In genomic region chr8:13584652-13585051, GRCm38 (mm10) we compare ENCODE assay signal across 20 mouse cellular contexts. TPM values are rescaled to one million over a fixed set of nuclear protein-coding genes. Genes with fewer than 3 reads are reported as not detected.
"Had no signal": no experiment of that assay in that cellular context is flagged by ENCODE, and none has a peak within 500 bp of the region (broad histone marks: within the 10 kb centered on the region; RNA-seq: fewer than 3 reads in every experiment).

No protein-coding gene starts in this region.

- DNase-seq: liver; liver, embryonic 13.5 days; liver, postnatal 0 days; right cerebral cortex, postnatal 14 days; thymus, adult 2 months; thymus, postnatal 25 days; thymus, postnatal 4 days had no signal

- H3K4me3 ChIP-seq: limb, embryonic 12.5 days; liver, embryonic 13.5 days; liver, embryonic 15.5 days; midbrain, embryonic 13.5 days; midbrain, embryonic 15.5 days; neural tube, embryonic 12.5 days had no signal

- H3K9ac ChIP-seq: limb, embryonic 12.5 days; liver, embryonic 13.5 days; liver, embryonic 15.5 days; liver, postnatal 0 days; midbrain, embryonic 13.5 days; midbrain, embryonic 15.5 days; neural tube, embryonic 12.5 days had no signal

- ATAC-seq: liver, postnatal 0 days; lung, postnatal 0 days; midbrain, embryonic 13.5 days; midbrain, embryonic 15.5 days had no signal

- H3K27me3 ChIP-seq: limb, embryonic 12.5 days; liver, embryonic 13.5 days; liver, embryonic 15.5 days; midbrain, embryonic 13.5 days; midbrain, embryonic 15.5 days; neural tube, embryonic 12.5 days had no signal

- H3K27ac ChIP-seq: limb, embryonic 12.5 days; liver, embryonic 13.5 days; liver, embryonic 15.5 days; macrophage; midbrain, embryonic 13.5 days; midbrain, embryonic 15.5 days; neural tube, embryonic 12.5 days had no signal

- H3K4me2 ChIP-seq: limb, embryonic 12.5 days; liver, embryonic 11.5 days; liver, embryonic 13.5 days; liver, embryonic 15.5 days; midbrain, embryonic 11.5 days; midbrain, embryonic 13.5 days; midbrain, embryonic 15.5 days; neural tube, embryonic 12.5 days had no signal

- H3K4me1 ChIP-seq: limb, embryonic 12.5 days; midbrain, embryonic 13.5 days; midbrain, embryonic 15.5 days; neural tube, embryonic 12.5 days had no signal

- H3K9me3 ChIP-seq: limb, embryonic 12.5 days; liver, embryonic 13.5 days; midbrain, embryonic 13.5 days; midbrain, embryonic 15.5 days; neural tube, embryonic 12.5 days had no signal

RNA-seq across cellular contexts. Expression of gene 1700029H14Rik, which starts 22.4 kb away (rescaled TPM):
- polyA plus RNA-seq: limb, embryonic 12.5 days; limb, embryonic 14.5 days; liver, embryonic 11.5 days; liver, embryonic 13.5 days; liver, embryonic 15.5 days; liver, postnatal 0 days; lung, postnatal 0 days; macrophage; midbrain, embryonic 11.5 days; midbrain, embryonic 13.5 days; midbrain, embryonic 15.5 days; midbrain, postnatal 0 days; neural tube, embryonic 12.5 days; neural tube, embryonic 14.5 days; stomach, embryonic 16.5 days had no signal
